Mouse (Mus musculus) right cerebral cortex, postnatal 4 days (tissue): ENCODE data around the gene St8sia1.

ENCODE experiments used
- DNase-seq: peaks from one replicate; pipeline ENCODE4 v3.0.0-alpha.2; 2022

The St8sia1 gene

DNA sequence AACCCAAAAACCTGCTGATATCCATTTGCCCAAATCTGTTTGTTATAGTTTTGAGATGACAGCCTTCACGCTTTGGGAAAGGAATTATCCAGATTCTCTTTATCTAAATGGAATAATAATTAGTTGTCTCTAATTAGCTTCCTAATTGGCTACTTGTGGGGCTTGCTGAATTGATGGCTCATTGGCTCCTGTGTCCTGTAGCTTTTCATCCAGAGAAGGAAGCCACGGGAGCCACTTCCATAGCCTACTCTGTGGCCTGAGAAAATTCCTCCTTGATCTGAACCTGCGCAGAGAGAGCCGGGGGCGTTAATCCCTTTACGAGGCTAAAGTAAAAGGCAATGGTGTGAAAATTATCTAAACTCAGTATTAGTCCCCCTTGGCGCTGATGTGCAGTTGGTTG, 183.0 kb downstream of the St8sia1 start:
- no peak for DNase-seq

DNA sequence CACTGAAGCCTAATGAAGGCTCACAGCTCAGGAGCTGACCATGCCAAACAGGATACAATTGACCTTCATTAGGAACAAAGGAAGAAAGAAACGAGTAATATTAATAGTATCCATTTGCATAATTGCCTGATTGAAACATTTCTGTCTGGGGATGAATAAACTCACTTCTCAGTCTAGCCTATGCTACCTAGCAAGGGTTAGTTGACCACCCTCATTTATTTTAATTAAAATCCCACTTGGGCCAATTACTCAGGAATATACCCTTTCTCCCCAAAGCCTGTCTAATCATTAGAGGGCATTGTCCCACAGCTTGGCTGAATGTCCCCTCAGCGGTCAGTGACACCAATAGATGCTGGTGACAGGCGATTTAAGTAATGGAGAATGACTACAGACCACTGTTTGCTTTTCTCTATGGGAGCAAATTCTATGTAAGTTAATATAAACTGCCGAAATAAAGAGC, 183.6 kb downstream of the St8sia1 start:
- no peak for DNase-seq

DNA sequence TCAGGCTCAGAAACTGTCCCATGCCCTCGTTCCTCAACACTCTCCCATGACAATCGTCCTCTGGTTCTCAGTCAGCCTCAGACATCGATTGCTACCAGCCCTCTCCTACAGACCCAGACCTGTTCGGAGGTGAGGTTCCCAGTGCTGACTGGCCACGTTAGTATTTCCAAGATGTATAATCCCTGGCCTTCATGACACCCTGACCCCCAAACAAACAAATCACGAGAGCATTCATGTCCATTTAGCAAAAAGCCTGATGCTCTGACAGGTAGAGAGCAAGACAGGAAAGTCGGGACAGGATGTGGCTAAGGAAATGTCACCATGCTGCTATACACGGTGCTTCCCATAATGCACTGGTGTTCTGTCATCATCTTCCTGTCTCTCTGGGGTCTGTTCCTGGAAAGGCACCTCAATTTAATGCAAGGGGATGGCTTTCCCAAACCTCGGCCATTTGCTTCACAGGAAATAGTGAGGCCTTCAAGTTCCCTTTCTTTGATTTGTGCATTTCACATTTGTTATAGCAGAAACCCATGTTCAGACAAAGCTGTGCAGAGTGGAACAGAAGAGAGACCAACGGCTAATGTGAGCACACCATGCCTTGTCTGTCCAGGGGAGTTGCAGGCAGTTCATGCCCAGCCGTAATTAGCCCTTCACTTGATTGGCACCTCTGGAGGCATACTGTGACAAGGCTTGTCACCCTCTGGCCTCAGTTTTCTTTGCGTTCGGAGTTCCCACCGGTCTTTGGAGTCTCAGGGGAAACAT, 184.3 kb downstream of the St8sia1 start:
- DNase-seq = no peak

DNA sequence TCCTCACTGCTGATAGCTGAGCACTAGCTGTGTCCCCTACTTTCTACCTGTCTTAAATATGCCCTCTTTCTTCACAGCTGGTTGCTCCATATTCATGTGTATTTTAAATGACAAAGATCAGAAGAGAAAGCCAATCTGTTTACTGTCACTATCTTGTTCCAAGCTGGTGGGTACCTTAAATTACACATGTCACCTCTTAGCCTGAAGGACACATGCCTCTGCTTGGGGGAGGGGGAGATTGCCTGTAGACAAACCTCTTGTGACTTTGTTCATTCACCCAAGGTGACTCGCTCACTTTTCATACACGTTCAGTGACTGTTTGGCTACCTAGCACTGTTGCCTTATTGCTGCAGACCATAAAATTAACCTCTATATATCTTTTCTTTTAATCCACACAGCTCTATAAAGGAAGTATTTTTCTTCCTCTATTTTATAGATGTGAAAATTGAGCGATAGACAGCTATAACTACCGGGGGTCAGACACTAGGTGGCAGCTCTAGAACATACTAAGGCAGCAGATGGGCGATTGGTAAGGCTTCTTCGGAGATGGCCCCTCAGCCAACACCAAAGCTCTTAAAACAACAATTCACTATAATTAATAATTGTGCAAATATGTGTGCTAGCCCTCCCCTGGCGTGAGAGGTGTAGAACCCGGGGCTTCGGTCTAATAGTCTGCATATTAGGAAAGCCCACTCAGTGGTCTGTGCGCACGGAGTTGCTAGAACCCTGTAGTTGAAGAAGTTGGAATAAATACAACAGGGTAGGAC, 185.0 kb downstream of the St8sia1 start:
- peak; percentile 46 for DNase-seq

- DNase-seq = no peak
These were observed 187.3 kb downstream of the St8sia1 start for GRCm38 (mm10) chr6:142776935-142777334.

- no peak for DNase-seq
These were observed 190.7 kb downstream of the St8sia1 start for GRCm38 (mm10) chr6:142773566-142773965.

GRCm38 (mm10) chr6:142771643-142772042, 192.6 kb downstream of the St8sia1 start:
- no peak for DNase-seq
